Mouse (Mus musculus): Measurements from ENCODE around the gene Plk5. TPM values are rescaled to one million over a fixed set of nuclear protein-coding genes. Genes with fewer than 3 reads are reported as not detected.

Gene Plk5
- polyA plus RNA-seq, 1 experiment from 2014 or later, result 0.11 TPM

GRCm38 (mm10) chr10:80403044-80403692, 46.9 kb downstream of the Plk5 start:
- ATAC-seq (ENCODE audit: low FRiP score) (no peak), DNase-seq (ENCODE audit: low spot score) (peak; percentile 48)
- Histone ChIP-seq H3K27ac (ENCODE audit: low read depth, low read length) (no peak overlapping the region), H3K4me1 (replicated peaks; ENCODE audit: control insufficient read depth, insufficient read depth, low read length) (peaks cover 13% of the 10 kb centered on the region), H3K4me3 (ENCODE audit: low read depth, low read length) (no peak overlapping the region), H3K9ac (ENCODE audit: low read depth, low read length) (no peak overlapping the region), H3K36me3 (ENCODE audit: control insufficient read depth, insufficient read depth, low read length) (peaks cover 9% of the 10 kb centered on the region), H3K9me3 (ENCODE audit: control insufficient read depth, low read length) (no peaks in the 10 kb centered on the region), H3K27me3 (ENCODE audit: control insufficient read depth, insufficient read depth, low read length) (no peaks in the 10 kb centered on the region), H3K4me2 (replicated peaks; ENCODE audit: low read depth, low read length) (no peak overlapping the region)
- WGBS, result 95% methylated on average over 4 of the region's 4 CpGs

- peaks cover 6% of the 10 kb centered on the region for H3K4me1 ChIP-seq (replicated peaks; ENCODE audit: control insufficient read depth, insufficient read depth, low read length)
- H3K4me2 ChIP-seq (replicated peaks; ENCODE audit: low read depth, low read length), result peak overlapping the region; percentile 95
- DNase-seq (ENCODE audit: low spot score), result no peak
- peaks cover 14% of the 10 kb centered on the region for H3K36me3 ChIP-seq (ENCODE audit: control insufficient read depth, insufficient read depth, low read length)
- H3K9ac ChIP-seq (ENCODE audit: low read depth, low read length), result peak overlapping the region; percentile 92
- H3K9me3 ChIP-seq (ENCODE audit: control insufficient read depth, low read length), result no peaks in the 10 kb centered on the region
- peak overlapping the region; percentile 85 for H3K4me3 ChIP-seq (ENCODE audit: low read depth, low read length)
- ATAC-seq (ENCODE audit: low FRiP score), result no peak
- no peak overlapping the region for H3K27ac ChIP-seq (ENCODE audit: low read depth, low read length)
- WGBS, result 64% methylated on average over 10 of the region's 10 CpGs
- H3K27me3 ChIP-seq (ENCODE audit: control insufficient read depth, insufficient read depth, low read length), result no peaks in the 10 kb centered on the region
Measured at GRCm38 (mm10) chr10:80405481-80406173, 49.4 kb downstream of the Plk5 start.

- DNase-seq (ENCODE audit: low spot score), result peak; percentile 94
- no peaks in the 10 kb centered on the region for H3K27me3 ChIP-seq (ENCODE audit: control insufficient read depth, insufficient read depth, low read length)
- H3K36me3 ChIP-seq (ENCODE audit: control insufficient read depth, insufficient read depth, low read length), result peaks cover 20% of the 10 kb centered on the region
- WGBS, result 1% methylated on average over 27 of the region's 27 CpGs
- no peaks in the 10 kb centered on the region for H3K9me3 ChIP-seq (ENCODE audit: control insufficient read depth, low read length)
- H3K27ac ChIP-seq (ENCODE audit: low read depth, low read length), result peak within 1 kb of the TSS; percentile 54
- H3K4me3 ChIP-seq (ENCODE audit: low read depth, low read length), result peak within 1 kb of the TSS; percentile 85
- peak; percentile 75 for ATAC-seq (ENCODE audit: low FRiP score)
- H3K4me1 ChIP-seq (replicated peaks; ENCODE audit: control insufficient read depth, insufficient read depth, low read length), result peaks cover 6% of the 10 kb centered on the region
- H3K9ac ChIP-seq (ENCODE audit: low read depth, low read length), result peak within 1 kb of the TSS; percentile 92
- peak within 1 kb of the TSS; percentile 95 for H3K4me2 ChIP-seq (replicated peaks; ENCODE audit: low read depth, low read length)
Measured at GRCm38 (mm10) chr10:80406684-80407501, 50.6 kb downstream of the Plk5 start, which contains the start of gene Uqcr11. Gene Uqcr11, minus strand, starts transcription at chr10:80406830.

GRCm38 (mm10) chr10:80407924-80408323, 51.7 kb downstream of the Plk5 start:
- Histone ChIP-seq H3K9me3 (ENCODE audit: control insufficient read depth, low read length) (no peaks in the 10 kb centered on the region), H3K4me2 (replicated peaks; ENCODE audit: low read depth, low read length) (no peak overlapping the region), H3K4me3 (ENCODE audit: low read depth, low read length) (0 out of 2 replicates have a peak overlapping the region, but pooled peaks have one; percentile 12), H3K27me3 (ENCODE audit: control insufficient read depth, insufficient read depth, low read length) (no peaks in the 10 kb centered on the region), H3K27ac (ENCODE audit: low read depth, low read length) (no peak overlapping the region), H3K36me3 (ENCODE audit: control insufficient read depth, insufficient read depth, low read length) (peaks cover 25% of the 10 kb centered on the region), H3K9ac (ENCODE audit: low read depth, low read length) (0 out of 2 replicates have a peak overlapping the region, but pooled peaks have one; percentile 4), H3K4me1 (replicated peaks; ENCODE audit: control insufficient read depth, insufficient read depth, low read length) (peaks cover 6% of the 10 kb centered on the region)
- ATAC-seq (ENCODE audit: low FRiP score), result no peak
- 64% methylated on average over 4 of the region's 4 CpGs for WGBS
- DNase-seq (ENCODE audit: low spot score), result no peak

- Histone ChIP-seq H3K9me3 (ENCODE audit: control insufficient read depth, low read length) (no peaks in the 10 kb centered on the region), H3K27ac (ENCODE audit: low read depth, low read length) (no peak overlapping the region), H3K4me3 (ENCODE audit: low read depth, low read length) (no peak overlapping the region), H3K36me3 (ENCODE audit: control insufficient read depth, insufficient read depth, low read length) (peaks cover 44% of the 10 kb centered on the region), H3K4me2 (replicated peaks; ENCODE audit: low read depth, low read length) (no peak overlapping the region), H3K27me3 (ENCODE audit: control insufficient read depth, insufficient read depth, low read length) (no peaks in the 10 kb centered on the region), H3K9ac (ENCODE audit: low read depth, low read length) (no peak overlapping the region), H3K4me1 (replicated peaks; ENCODE audit: control insufficient read depth, insufficient read depth, low read length) (no peaks in the 10 kb centered on the region)
- DNase-seq (ENCODE audit: low spot score) (no peak), ATAC-seq (ENCODE audit: low FRiP score) (no peak)
- 89% methylated on average over 43 of the region's 44 CpGs for WGBS
Measured at GRCm38 (mm10) chr10:80412656-80413541, 56.6 kb downstream of the Plk5 start.

Other genes with a start within 250 kb of the Plk5 start
- gene Stk11, start 240.7 kb upstream of the Plk5 start, polyA plus RNA-seq (2014; fragmentation: Nextera tagmentation; extraction: Ambion mirVana), result 21.3 and 26.8 TPM in 2 replicates
- gene Atp5d, start 217.8 kb upstream of the Plk5 start, polyA plus RNA-seq (2014; fragmentation: Nextera tagmentation; extraction: Ambion mirVana), result 364 and 371 TPM in 2 replicates
- gene Cbarp, start 215.6 kb upstream of the Plk5 start, polyA plus RNA-seq (2014; fragmentation: Nextera tagmentation; extraction: Ambion mirVana), result 15.1 and 16.7 TPM in 2 replicates
- gene Midn, start 208.2 kb upstream of the Plk5 start, polyA plus RNA-seq (2014; fragmentation: Nextera tagmentation; extraction: Ambion mirVana), result 66.7 and 67.1 TPM in 2 replicates
- gene Cirbp, start 190.5 kb upstream of the Plk5 start, polyA plus RNA-seq (2014; fragmentation: Nextera tagmentation; extraction: Ambion mirVana), result 83.4 and 90.4 TPM in 2 replicates
- 7.6 and 9.4 TPM in 2 replicates for gene 1600002K03Rik, start 183.5 kb upstream of the Plk5 start, polyA plus RNA-seq (2014; fragmentation: Nextera tagmentation; extraction: Ambion mirVana)
- gene Efna2, start 177.0 kb upstream of the Plk5 start, polyA plus RNA-seq (2014; fragmentation: Nextera tagmentation; extraction: Ambion mirVana), result 24.8 and 34.2 TPM in 2 replicates
- 49.4 and 57.3 TPM in 2 replicates for gene Mum1, start 130.0 kb upstream of the Plk5 start, polyA plus RNA-seq (2014; fragmentation: Nextera tagmentation; extraction: Ambion mirVana)
- 242 and 245 TPM in 2 replicates for gene Ndufs7, start 107.3 kb upstream of the Plk5 start, polyA plus RNA-seq (2014; fragmentation: Nextera tagmentation; extraction: Ambion mirVana)
- gene Gamt, start 95.4 kb upstream of the Plk5 start, polyA plus RNA-seq (2014; fragmentation: Nextera tagmentation; extraction: Ambion mirVana), result 30.3 and 30.4 TPM in 2 replicates
- 46.8 and 47.3 TPM in 2 replicates for gene Dazap1, start 95.0 kb upstream of the Plk5 start, polyA plus RNA-seq (2014; fragmentation: Nextera tagmentation; extraction: Ambion mirVana)
- gene Rps15, start 64.0 kb upstream of the Plk5 start, polyA plus RNA-seq (2014; fragmentation: Nextera tagmentation; extraction: Ambion mirVana), result 798 TPM in 2 replicates
- 74.4 and 101 TPM in 2 replicates for gene Apc2, start 60.5 kb upstream of the Plk5 start, polyA plus RNA-seq (2014; fragmentation: Nextera tagmentation; extraction: Ambion mirVana)
- 32.9 and 34.9 TPM in 2 replicates for gene 2310011J03Rik, start 35.9 kb upstream of the Plk5 start, polyA plus RNA-seq (2014; fragmentation: Nextera tagmentation; extraction: Ambion mirVana)
- 1.1 and 1.8 TPM in 2 replicates for gene Pcsk4, start 27.0 kb upstream of the Plk5 start, polyA plus RNA-seq (2014; fragmentation: Nextera tagmentation; extraction: Ambion mirVana)
- 3.7 and 3.8 TPM in 2 replicates for gene Reep6, start 26.5 kb upstream of the Plk5 start, polyA plus RNA-seq (2014; fragmentation: Nextera tagmentation; extraction: Ambion mirVana)
- gene Adamtsl5, start 8.0 kb upstream of the Plk5 start, polyA plus RNA-seq (2014; fragmentation: Nextera tagmentation; extraction: Ambion mirVana), result 0.54 and 0.70 TPM in 2 replicates
- 13.4 and 14.7 TPM in 2 replicates for gene Mex3d, start 31.2 kb downstream of the Plk5 start, polyA plus RNA-seq (2014; fragmentation: Nextera tagmentation; extraction: Ambion mirVana)
- 227 and 240 TPM in 2 replicates for gene Mbd3, start 43.1 kb downstream of the Plk5 start, polyA plus RNA-seq (2014; fragmentation: Nextera tagmentation; extraction: Ambion mirVana)
- gene Uqcr11, start 50.4 kb downstream of the Plk5 start, polyA plus RNA-seq (2014; fragmentation: Nextera tagmentation; extraction: Ambion mirVana), result 466 and 480 TPM in 2 replicates
- gene Tcf3, start 77.2 kb downstream of the Plk5 start, polyA plus RNA-seq (2014; fragmentation: Nextera tagmentation; extraction: Ambion mirVana), result 110 and 130 TPM in 2 replicates
- gene Onecut3, start 138.4 kb downstream of the Plk5 start, polyA plus RNA-seq (2014; fragmentation: Nextera tagmentation; extraction: Ambion mirVana), result 2.1 and 3.5 TPM in 2 replicates
- gene Atp8b3, start 182.7 kb downstream of the Plk5 start, polyA plus RNA-seq (2014; fragmentation: Nextera tagmentation; extraction: Ambion mirVana), result 0.86 and 0.95 TPM in 2 replicates
- gene Rexo1, start 205.1 kb downstream of the Plk5 start, polyA plus RNA-seq (2014; fragmentation: Nextera tagmentation; extraction: Ambion mirVana), result 21.6 and 22.5 TPM in 2 replicates
- 3.9 and 4.2 TPM in 2 replicates for gene Klf16, start 220.9 kb downstream of the Plk5 start, polyA plus RNA-seq (2014; fragmentation: Nextera tagmentation; extraction: Ambion mirVana)
- gene Abhd17a, start 233.9 kb downstream of the Plk5 start, polyA plus RNA-seq (2014; fragmentation: Nextera tagmentation; extraction: Ambion mirVana), result 98.8 and 108 TPM in 2 replicates
- 64.1 and 68.7 TPM in 2 replicates for gene Scamp4, start 246.4 kb downstream of the Plk5 start, polyA plus RNA-seq (2014; fragmentation: Nextera tagmentation; extraction: Ambion mirVana)
- 5.8 and 7.4 TPM in 2 replicates for gene Adat3, start 246.4 kb downstream of the Plk5 start, polyA plus RNA-seq (2014; fragmentation: Nextera tagmentation; extraction: Ambion mirVana)
- 1.5 and 1.7 TPM in 2 replicates for gene Gm49322, start 249.6 kb downstream of the Plk5 start, polyA plus RNA-seq (2014; fragmentation: Nextera tagmentation; extraction: Ambion mirVana)